Comparison of ENCODE assay signal across 8 mouse cellular contexts in genomic region chr13:25932365-25932764, GRCm38 (mm10).
DNase-seq lines count a peak whose midpoint lies in the region; ATAC-seq and TF ChIP-seq lines count a peak whose summit lies in the region.

No protein-coding gene starts in this region.

- H3K9ac ChIP-seq in forebrain, embryonic 13.5 days, result no peak overlapping the region; the same call in 1 of the 2 replicates
- no peak overlapping the region for H3K9ac ChIP-seq in limb, embryonic 12.5 days (replicated peaks)

- peak; percentile 50; the same call in 1 of the 2 replicates for ATAC-seq in forebrain, embryonic 13.5 days
- no peak for ATAC-seq in limb, embryonic 12.5 days (ENCODE audit: insufficient number of reproducible peaks, insufficient read depth, low FRiP score, low TSS enrichment, low read depth)

- H3K4me1 ChIP-seq in kidney, adult 2 months (ENCODE audit: control insufficient read depth, insufficient read depth, low read length), result no peaks in the 10 kb centered on the region
- peaks cover 25% of the 10 kb centered on the region for H3K4me1 ChIP-seq in forebrain, embryonic 13.5 days
- H3K4me1 ChIP-seq in limb, embryonic 12.5 days (replicated peaks), result peaks cover 11% of the 10 kb centered on the region
- H3K4me1 ChIP-seq in olfactory bulb, adult 2 months (ENCODE audit: control insufficient read depth, insufficient read depth, low read length), result no peaks in the 10 kb centered on the region

- H3K4me3 ChIP-seq in kidney, adult 2 months (ENCODE audit: insufficient read depth, low read depth, low read length), result no peak overlapping the region
- H3K4me3 ChIP-seq in forebrain, embryonic 13.5 days, result no peak overlapping the region
- H3K4me3 ChIP-seq in limb, embryonic 12.5 days (replicated peaks), result no peak overlapping the region
- H3K4me3 ChIP-seq in olfactory bulb, adult 2 months (ENCODE audit: insufficient read depth, low read depth, low read length), result no peak overlapping the region

- H3K4me2 ChIP-seq in forebrain, embryonic 13.5 days, result no peak overlapping the region
- H3K4me2 ChIP-seq in limb, embryonic 12.5 days, result no peak overlapping the region

- intact Hi-C loops in left cerebral cortex, postnatal 36 days (cut with DNase I), result loop anchor here (10.0 kb wide), 1 partner anchor 368 kb away; no protein-coding TSS in a partner anchor

- no peak for TF ChIP-seq CTCF in kidney, adult 2 months (conservative IDR thresholded peaks at IDR 0.05; ENCODE audit: insufficient read depth, insufficient read length, low read depth, low read length)
- TF ChIP-seq CTCF in olfactory bulb, adult 2 months (IDR thresholded peaks at IDR 0.05; ENCODE audit: insufficient read depth, low read depth, low read length), result no peak

- no peaks in the 10 kb centered on the region for H3K36me3 ChIP-seq in kidney, adult 2 months (ENCODE audit: control insufficient read depth, insufficient read depth, low read length)
- no peaks in the 10 kb centered on the region for H3K36me3 ChIP-seq in forebrain, embryonic 13.5 days (ENCODE audit: poor library complexity, severe bottlenecking)
- no peaks in the 10 kb centered on the region for H3K36me3 ChIP-seq in limb, embryonic 12.5 days

- DNase-seq in kidney, adult 2 months, result peak; percentile 47
- DNase-seq in kidney, adult 8-10 months, result no peak
- no peak for DNase-seq in cerebellum, adult 18-20 months
- no peak for DNase-seq in right cerebral cortex, postnatal 4 days
- no peak for DNase-seq in left cerebral cortex, postnatal 36 days (ENCODE audit: low spot score in 2 of 2)

- H3K27me3 ChIP-seq in kidney, adult 2 months (replicated peaks; ENCODE audit: control insufficient read depth, insufficient read depth, low read length), result no peaks in the 10 kb centered on the region
- H3K27me3 ChIP-seq in forebrain, embryonic 13.5 days, result no peaks in the 10 kb centered on the region
- no peaks in the 10 kb centered on the region for H3K27me3 ChIP-seq in limb, embryonic 12.5 days

- H3K9me3 ChIP-seq in forebrain, embryonic 13.5 days (replicated peaks), result no peaks in the 10 kb centered on the region
- no peaks in the 10 kb centered on the region for H3K9me3 ChIP-seq in limb, embryonic 12.5 days

- no peak for TF ChIP-seq POLR2A in kidney, adult 2 months (IDR thresholded peaks at IDR 0.05; ENCODE audit: low read depth, low read length)
- TF ChIP-seq POLR2A in olfactory bulb, adult 2 months (IDR thresholded peaks at IDR 0.05; ENCODE audit: insufficient read depth, low read depth, low read length), result no peak

- H3K27ac ChIP-seq in kidney, adult 2 months (ENCODE audit: insufficient read depth, low read depth, low read length), result no peak overlapping the region
- H3K27ac ChIP-seq in forebrain, embryonic 13.5 days, result peak overlapping the region; percentile 70
- peak overlapping the region; percentile 12; the same call in 1 of the 2 replicates for H3K27ac ChIP-seq in limb, embryonic 12.5 days
- peak overlapping the region; percentile 40; the same call in 1 of the 2 replicates for H3K27ac ChIP-seq in olfactory bulb, adult 2 months (ENCODE audit: insufficient read depth, low read depth, low read length)

- WGBS in kidney, adult 2 months, result 89% methylated on average over 2 of the region's 2 CpGs
- whole genome bisulfite sequencing in forebrain, embryonic 13.5 days, result 46% methylated on average over 2 of the region's 2 CpGs
- 38% methylated on average over 2 of the region's 2 CpGs for WGBS in limb, embryonic 12.5 days
- 59% methylated on average over 2 of the region's 2 CpGs for WGBS in olfactory bulb, adult 2 months
